Mouse (Mus musculus) layer of hippocampus, postnatal 10 days (tissue): ENCODE measurements at regions not wholly inside any gene's neighbourhood (a gene's known extent, or its start where the extent isn't known, plus 50 kb on each side); places are given as distances from the start of the nearest gene placed in this dataset.

Experiments
- DNase-seq, 2 experiments: peaks; one replicate each; pipeline ENCODE4 v3.0.0; 2021; ENCODE audit warnings: low spot score in 2 of 2

- DNase-seq, result peak; percentile 16 to 38
Measured at GRCm38 (mm10) chr1:119259455-119259854, 162.6 kb downstream of the Inhbb start.

- DNase-seq, result peak; percentile 80 to 87
Measured at GRCm38 (mm10) chr1:119256769-119257168, 165.3 kb downstream of the Inhbb start.

- peak; percentile 24 to 45 for DNase-seq
Measured at GRCm38 (mm10) chr1:119256097-119256473, 166.0 kb downstream of the Inhbb start.

DNA sequence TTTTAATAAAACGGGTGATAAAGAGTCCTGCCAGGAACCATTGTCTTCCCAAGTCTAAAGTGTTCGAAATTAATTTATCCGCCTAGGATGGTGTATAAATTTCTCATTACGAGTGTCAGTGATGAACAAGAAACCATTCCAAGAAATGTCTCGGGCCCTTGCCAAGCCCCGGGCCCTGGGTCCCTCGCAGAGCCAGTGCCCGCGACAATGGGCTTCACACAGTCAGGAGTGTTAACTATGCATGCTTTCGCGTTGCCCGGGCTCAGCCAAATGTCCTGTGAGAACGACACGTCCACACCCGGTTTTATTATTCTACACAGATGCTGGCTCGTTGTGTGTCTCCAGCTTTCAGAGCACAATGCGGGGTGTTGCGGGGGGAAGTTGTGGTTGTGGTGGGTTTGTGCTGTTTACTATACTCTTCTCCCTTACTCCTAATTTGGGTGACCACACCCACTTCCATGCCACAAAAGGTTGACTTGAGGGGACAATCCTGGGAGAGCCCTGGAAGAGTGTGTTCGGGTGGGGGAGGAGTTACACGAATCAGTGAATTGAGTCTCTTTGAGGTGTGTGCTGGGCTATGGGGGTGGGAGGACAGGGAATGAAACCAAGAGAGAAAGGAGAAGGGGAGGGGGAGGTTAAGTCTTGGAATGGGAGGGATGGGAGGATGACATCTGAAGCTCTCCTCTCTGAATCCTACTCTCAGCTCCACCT, 166.5 kb downstream of the Inhbb start:
- DNase-seq, result peak; percentile 53 to 54

DNA sequence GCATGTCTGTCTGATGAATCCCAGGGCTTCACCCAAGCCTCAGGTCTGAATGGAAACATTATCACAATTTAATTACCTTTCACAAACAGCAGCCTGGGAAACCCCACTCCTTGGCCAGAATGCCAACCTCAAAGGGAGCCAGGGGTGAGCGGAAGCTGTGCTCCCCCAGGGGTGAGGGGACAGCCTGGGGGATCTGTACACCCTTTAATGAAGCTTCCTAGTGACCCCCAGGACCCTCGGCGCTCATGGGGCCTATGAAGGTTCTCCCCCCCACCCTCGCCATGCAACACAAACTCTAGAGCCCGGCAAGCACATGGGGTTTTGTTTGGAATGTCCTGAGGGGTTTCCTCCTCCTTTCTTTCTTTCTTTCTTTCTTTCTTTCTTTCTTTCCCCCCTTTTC, 167.1 kb downstream of the Inhbb start:
- no peak for DNase-seq

- no peak for DNase-seq
Measured at GRCm38 (mm10) chr1:119253371-119253851, 168.6 kb downstream of the Inhbb start.

GRCm38 (mm10) chr1:119252403-119252802, 169.6 kb downstream of the Inhbb start:
- DNase-seq, result no peak

GRCm38 (mm10) chr1:119251741-119252140, 170.3 kb downstream of the Inhbb start:
- no peak for DNase-seq

GRCm38 (mm10) chr1:119248776-119249495, 173.1 kb downstream of the Inhbb start:
- no peak for DNase-seq

DNA sequence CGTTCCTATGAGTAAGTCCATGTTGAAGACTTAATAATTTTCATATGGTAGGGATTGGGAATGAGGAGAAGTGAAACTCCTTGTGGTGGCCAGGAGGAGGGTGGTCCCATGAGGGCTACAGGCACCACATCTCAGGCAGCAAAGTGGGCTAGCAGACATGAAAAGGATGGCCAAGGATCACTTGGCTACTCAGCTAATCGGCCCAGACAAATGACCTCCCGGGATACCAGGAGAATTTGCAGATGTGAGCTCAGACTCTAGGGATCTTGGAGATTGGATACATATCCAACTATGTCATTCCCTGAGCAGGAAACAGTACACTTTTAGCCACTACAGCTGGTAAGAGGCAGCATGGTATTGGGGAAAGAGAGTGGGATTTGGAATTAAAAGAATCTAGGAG, 174.9 kb downstream of the Inhbb start:
- DNase-seq, result no peak

DNA sequence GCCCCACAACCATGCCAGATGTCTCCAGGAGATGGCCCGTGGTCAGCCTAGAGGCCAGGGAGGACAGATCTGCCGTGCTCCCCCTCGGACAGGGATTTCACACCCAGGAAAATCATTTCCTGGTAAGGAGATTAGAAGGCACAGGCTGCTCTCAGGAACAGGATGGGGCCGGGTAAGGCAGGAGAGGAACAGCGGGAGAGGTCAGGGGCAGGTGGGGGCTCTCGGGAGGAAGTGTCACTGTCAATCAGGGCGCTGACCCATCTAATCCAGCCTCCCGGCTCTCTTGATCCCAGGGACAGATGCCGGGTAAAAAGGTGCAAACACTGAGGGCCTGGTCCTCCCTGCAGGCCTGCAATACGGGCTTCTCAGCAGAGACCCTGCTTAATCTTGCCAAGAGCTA, 183.6 kb downstream of the Inhbb start:
- DNase-seq, result no peak

- DNase-seq, result no peak
Measured at GRCm38 (mm10) chr1:119236787-119237186, 183.4 kb upstream of the Gli2 start.

DNA sequence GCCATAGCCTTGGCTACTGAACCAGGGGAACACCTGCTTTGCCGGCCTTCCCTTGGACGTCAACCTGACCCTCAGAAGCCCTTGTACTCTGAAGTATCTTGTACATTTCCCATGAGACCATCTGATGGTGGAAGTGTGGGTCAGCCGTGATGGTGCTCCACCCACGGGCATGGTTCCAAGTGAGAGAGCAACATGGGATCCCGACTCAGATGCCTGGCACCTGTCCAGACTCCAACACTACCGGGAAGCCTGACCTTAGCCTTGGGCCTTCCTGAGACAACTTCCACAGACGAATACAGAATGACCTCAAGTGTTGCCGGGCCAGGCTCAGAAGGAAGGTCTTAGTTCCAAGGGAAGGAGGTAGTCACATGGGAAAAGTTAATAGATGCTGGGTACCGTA, 181.0 kb upstream of the Gli2 start:
- DNase-seq, result no peak

DNA sequence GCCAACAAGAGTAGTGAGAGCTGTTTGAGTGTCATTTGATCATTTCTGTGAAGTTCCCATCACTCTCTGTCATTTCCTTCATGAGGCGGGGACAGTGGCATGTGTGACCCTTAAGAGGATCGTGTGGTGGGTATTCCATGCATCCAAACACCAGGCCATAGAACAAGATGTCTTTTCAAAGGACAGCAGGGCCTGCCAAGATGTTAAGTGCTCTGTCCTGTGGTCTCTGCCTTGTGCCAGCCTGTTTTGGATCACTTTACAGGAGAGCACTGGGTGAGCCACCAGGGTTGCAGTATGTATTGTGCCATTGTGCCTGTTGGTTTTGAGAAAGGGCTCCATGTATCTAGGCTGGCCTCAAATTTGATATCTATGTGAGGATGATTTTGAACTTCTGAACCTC, 173.6 kb upstream of the Gli2 start:
- no peak for DNase-seq

- peak; percentile 68 to 71 for DNase-seq
Measured at GRCm38 (mm10) chr1:119223876-119224275, 170.5 kb upstream of the Gli2 start.

DNA sequence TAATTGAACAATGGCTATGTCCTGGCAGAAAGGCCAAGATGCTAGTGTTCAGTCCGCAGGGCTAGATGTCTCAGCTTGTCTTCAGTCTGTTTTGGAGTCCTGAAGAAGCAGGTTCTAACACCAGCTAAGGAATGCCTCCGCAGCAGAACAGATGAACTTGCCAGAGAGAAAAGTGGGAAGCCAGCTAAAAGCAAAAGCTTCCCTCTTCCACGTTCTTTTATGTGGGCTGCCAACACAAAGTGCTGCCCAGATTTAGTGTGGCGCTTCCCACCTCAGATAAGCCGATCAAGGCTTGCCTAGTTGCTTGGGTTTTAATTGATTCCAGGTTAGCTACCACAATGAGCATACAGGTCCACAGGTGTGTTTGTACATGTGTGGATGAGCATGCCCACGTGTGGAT, 168.5 kb upstream of the Gli2 start:
- no peak for DNase-seq

DNA sequence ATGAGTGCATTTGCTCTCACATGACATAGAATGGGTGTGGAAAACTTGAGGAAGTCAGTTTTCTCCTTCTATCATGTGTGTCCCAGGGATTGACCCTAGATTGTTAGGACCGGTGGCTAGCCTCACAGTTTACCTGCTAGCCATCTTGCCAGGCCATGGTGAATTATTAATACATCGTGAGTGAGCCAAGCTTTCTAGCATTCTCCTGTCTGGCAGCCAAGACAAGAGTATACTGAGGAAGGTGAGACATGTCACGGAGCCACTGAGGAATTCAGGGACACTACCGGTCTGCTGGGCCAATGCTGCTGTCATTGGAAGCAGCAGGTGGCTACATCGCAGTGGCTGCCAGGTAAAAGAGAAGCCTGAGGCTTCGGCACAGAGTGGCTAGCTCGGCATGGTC, 167.6 kb upstream of the Gli2 start:
- no peak for DNase-seq

DNA sequence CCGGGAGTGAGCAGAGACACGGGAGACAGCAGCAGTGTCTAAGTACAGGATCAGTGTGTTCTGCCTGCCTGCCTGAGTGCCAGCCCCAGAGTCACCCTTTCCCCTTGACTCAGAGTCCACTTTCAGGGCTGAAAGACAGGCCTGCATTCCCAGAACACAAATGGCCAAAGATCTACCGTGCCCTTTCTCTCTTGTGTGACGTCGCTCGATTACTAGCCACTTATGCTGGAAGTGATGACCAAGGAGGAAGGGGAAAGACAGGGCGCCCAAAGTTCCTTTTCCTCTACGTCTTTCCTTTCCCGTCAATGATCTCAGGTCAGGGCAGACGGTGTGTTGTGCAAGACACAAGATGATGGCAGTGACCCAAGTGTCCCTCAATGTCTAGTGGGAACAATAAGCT, 166.4 kb upstream of the Gli2 start:
- no peak for DNase-seq

DNA sequence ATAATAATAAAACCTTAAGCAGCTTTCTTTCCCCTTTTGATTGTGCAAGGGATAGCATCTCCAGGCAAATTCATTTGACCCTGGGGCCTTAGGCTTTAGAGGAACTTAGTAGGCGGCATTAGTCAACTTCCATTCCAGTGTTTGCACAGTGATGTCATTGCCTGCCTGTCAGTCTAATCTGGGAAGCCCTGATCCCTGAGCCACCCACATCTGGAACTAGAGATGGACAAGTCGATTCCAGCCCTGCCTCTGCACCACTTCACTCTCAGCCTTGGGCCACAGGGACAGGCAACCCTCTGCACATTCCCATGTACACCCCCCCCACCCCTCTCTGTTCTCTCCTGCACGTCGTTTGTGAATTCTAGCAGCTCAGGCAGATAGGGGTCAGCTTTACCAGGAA, 164.0 kb upstream of the Gli2 start:
- DNase-seq, result no peak

DNA sequence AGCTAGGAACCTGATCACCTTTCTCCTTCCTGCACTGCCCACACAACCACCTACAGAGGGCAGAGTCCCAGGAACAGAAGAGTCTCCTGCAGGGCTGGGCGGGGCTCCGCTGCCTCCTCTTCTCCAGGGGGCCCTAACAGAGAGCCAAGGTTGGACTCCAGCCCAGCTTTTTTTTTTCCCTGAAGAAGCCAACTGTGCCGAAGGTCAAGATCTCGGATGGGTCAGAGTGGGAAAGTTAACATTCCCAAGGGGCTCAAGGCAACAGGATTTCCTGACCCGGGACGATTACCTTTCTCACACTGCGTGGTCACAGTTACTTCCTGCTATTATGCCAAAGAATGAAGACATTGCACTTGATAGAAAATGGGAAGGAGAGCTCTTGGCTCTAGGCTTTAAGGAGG, 156.2 kb upstream of the Gli2 start:
- DNase-seq, result no peak

- peak; percentile 47 to 59 for DNase-seq
Measured at GRCm38 (mm10) chr1:119202456-119202855, 149.0 kb upstream of the Gli2 start.

GRCm38 (mm10) chr1:119197415-119197700, 143.9 kb upstream of the Gli2 start:
- DNase-seq, result no peak
